Mouse (Mus musculus) kidney, postnatal 10 days (tissue): Measurements from ENCODE around the gene Tlk1.

ENCODE experiments used
- DNase-seq: peaks from one replicate; pipeline ENCODE4 v3.0.0; 2021; ENCODE audit warnings: mixed read lengths

Gene Tlk1

DNA sequence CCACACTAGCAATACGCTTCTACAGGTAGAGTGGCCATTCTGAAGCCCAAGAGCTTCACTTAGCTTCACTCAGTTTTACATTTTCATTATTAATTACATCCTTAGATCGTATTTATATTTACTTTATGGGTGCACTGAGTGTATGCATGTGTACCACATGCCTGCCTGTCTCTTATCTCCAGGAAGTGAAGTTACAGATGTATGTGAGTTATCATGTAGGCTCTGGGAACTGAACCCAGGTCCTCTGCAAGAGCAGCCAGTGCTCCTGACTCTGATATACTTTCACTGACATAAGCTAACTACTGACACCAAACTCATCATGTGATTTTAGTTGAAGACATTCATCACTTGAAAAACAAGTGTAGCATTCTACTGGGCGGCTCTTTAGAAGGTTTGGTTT is 36.2 kb downstream of the Tlk1 start:
- DNase-seq = no peak

DNA sequence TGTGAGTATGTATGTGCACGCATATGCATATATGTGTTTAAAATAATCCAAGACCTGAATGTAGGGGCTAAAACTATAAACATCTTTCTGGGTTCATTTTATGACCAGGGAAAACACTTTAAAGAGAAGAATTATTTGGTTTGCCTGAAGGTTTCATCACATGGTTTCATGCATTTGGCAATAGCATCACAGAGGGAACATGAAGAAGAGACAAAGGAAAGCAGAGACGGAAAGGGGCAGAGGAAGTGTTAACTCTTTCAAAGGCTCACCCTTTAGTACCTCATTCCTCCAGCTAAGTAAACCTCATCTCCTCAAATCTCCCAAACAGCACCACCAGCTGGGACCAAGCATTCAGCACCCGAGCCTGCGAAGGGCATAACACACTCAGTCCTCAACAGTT is 41.1 kb downstream of the Tlk1 start:
- no peak for DNase-seq

- DNase-seq = no peak
Observed at GRCm38 (mm10) chr2:70783504-70783903, 42.0 kb downstream of the Tlk1 start.

GRCm38 (mm10) chr2:70779634-70780033 is 45.9 kb downstream of the Tlk1 start:
- DNase-seq = peak; percentile 21

- DNase-seq = no peak
Observed at GRCm38 (mm10) chr2:70776744-70777143, 48.8 kb downstream of the Tlk1 start.

- DNase-seq = no peak
Observed at GRCm38 (mm10) chr2:70764734-70765133, 60.8 kb downstream of the Tlk1 start.

DNA sequence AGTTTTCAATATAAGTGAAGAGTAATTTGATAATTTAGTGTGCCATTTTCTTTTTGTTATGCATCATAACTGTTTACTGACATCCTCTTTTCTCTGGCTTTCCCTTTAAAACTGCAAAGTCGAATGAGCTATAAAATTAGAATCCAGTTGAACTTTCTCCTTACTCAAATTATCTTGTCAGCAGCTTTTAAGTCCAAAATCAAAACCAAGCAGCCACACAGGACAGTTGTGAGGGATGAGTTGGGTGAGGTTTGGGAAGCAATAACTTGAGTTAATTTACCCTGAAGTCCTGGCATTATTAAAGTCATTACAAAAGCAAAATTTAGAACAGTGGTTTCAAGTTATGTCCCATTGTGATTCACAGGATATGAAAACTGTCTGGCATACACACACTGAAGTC is 62.8 kb downstream of the Tlk1 start:
- no peak for DNase-seq

DNA sequence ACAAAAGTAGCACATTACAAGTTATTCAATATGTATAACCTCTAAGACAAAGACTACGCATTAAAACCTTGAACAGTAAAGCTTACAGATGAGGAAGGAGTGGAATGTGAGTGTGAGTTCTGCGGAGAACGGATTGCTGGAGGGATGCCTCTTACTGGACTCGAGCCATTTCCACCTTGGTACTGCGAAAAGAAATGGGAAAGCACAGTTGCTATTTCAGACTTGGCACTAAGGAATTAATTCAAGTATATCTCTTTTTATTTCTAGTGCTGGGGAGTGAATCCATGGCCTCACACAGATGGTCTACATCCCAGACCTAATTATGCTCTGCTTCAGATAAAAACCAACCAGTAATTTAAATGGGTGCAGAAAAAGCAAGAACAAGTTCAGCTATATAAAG is 73.4 kb downstream of the Tlk1 start:
- DNase-seq = no peak

DNA sequence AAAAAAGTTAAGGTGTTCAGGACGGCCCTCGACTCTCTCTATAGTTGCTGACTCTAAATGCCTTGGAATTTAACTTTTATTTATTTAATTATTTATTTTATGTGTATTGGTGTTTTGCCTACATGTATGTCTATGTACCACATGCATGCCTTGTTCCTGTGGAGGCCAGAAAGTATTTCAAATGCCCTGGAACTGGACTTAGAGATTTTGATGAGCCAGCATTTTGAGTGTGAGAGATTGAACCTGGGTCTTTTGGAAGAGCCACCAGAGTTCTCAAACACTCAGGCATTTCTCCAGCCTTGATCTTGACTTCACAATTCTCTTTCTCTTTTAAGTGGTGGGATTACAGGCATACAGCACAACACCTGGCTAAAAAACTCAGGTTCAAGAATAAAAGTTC is 73.9 kb downstream of the Tlk1 start:
- DNase-seq = no peak

- no peak for DNase-seq
Observed at GRCm38 (mm10) chr2:70742588-70742987, 82.9 kb downstream of the Tlk1 start.

DNA sequence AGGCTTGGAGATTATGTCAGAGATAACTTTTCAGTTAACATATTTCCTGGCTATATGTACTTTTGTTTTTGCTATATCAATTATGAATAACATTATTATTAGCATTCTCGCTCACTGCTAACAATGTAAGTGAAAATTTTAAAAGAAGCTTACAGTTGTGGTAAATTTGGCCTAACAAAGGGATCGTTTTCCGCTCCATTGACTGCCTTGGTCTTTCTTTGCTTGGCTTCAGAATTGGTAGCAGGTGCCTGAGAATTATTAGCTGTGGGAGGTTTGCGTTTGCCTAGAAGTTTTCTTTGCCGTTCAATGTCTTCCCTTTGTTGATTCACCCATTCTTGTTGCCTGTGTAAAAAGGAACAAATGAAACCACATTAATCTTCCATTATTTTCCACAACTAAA is 83.6 kb downstream of the Tlk1 start:
- no peak for DNase-seq

DNA sequence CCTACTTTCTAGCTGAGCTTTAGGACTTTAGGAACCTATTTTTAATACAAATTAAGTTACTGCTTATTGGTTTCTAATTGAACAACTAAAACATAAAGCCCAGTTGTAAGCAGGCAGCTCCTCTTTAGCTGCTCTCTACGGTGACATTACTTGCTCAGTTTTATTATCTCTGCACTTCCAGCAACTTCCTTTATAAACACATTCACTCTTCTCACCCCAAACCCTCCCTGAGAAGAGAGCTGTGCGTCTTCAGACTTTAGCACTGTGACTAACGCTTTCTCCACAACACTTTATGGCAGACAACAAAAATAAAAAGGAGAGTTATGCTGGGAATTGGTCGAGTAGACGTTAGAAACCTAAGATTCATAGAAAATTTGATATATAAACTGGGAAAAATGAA is 89.5 kb downstream of the Tlk1 start:
- DNase-seq = no peak

DNA sequence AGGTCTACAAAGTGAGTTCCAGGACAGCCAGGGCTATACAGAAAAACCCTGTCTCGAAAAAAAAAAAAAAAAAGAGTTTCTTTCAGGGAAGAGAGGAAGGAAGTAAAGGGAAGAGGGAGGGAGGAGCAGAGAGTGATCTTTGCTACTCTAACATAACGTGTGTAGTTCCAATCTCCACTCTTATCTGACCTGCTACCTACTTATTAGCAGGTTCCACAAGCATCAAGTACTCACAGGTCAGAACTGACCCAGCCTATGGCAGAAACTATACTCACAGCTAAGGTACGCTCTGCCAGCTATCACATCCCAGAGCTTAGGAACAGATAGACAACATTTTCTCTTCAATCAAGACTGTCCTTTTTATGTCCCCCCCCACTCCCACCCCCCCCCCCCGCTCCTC is 90.0 kb downstream of the Tlk1 start:
- DNase-seq = no peak

GRCm38 (mm10) chr2:70727089-70727488 is 98.4 kb downstream of the Tlk1 start:
- no peak for DNase-seq

DNA sequence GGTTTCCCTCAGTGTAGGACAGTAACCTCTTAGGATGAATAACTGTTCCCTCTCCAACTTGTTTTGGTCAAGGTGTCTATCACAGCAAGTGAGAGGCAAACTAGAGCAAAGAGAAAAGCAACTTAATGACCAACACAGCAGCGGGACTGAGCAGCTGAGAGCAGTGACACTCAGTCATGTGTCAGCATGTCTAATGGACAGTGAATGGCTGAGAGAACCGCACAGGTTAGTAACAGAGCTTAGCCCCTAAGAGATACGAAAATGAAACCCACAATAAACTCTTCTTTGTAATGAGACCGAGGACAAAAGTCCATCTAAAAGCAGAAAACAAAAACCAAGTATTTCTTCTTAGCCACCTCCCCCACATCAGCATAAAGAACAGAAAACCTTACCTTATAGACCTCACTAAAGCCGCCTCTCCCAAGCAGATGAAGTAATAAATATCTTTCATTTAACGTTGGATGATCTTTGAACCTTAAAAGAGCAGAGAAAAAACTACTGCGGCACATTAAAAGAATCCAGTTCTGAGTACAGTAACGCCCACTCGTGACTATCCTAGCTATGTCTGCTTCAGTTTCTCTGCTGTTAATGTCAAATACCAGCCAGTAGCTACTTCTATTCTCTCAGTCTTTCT is 101.8 kb downstream of the Tlk1 start:
- DNase-seq = no peak

GRCm38 (mm10) chr2:70710878-70711277 is 114.7 kb downstream of the Tlk1 start:
- DNase-seq = no peak

GRCm38 (mm10) chr2:70710236-70710635 is 115.3 kb downstream of the Tlk1 start:
- DNase-seq = no peak

GRCm38 (mm10) chr2:70708986-70709730 is 116.4 kb downstream of the Tlk1 start:
- no peak for DNase-seq

DNA sequence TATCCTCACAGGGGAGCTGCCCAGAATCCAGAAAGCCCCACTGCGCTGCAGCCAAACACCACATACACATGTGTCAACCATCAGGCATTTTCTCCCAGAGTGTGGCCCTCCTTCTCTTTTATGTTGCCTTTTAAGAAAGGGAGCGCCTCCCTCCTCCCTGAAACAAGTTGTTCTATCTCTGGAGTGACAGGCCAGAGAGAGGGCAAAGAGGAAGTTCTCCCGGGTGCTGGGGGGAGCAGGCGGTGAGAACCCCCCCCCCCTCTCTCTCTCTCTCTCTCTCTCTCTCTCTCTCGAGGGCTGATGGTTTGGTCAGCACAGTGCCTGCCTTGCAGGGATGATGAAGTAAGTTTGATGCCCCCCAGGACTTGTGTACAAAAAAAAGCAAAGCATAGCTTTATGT is 123.1 kb downstream of the Tlk1 start:
- no peak for DNase-seq

- DNase-seq = no peak
Observed at GRCm38 (mm10) chr2:70701571-70701970, 124.0 kb downstream of the Tlk1 start.

DNA sequence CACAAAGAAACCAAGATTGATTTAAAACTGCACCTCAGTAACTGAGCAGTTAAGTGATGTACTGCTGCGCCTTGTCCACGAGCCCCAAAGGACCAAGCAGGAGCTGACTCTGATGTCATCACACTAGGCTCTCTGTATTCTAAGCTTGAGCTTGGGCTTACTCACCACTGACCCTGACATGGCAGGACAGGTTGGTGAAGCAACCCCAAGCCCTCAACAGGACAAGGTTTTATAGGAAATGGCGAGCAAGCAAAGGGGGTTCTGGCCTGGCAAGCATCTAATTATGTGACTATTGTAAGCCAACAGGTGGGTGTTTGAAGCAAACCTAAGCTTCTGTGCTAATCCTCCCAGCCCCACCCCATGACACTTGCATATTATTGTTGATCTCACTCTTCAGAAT is 124.7 kb downstream of the Tlk1 start:
- no peak for DNase-seq

DNA sequence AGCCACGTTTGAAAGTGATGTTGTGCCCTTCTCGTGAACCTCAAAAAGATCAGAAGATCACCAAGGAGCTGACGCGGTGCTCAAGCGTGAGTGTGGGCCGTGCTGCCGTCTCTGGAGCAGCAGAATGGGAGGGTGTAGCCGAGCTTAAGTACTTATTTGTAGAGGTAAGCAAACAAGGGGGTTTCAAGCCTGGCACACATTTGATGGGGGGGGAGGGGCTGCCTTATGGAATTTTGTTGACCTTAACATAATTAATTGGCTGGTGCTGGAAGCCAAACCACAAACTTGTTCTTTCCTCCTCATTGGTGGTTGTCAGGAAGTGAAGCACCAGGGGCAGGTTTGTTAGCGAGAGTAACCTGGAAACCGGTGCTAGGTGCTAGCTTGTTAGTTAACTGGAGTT is 129.8 kb downstream of the Tlk1 start:
- no peak for DNase-seq

- peak; percentile 49 for DNase-seq
Observed at GRCm38 (mm10) chr2:70690195-70690594, 135.3 kb downstream of the Tlk1 start.

DNA sequence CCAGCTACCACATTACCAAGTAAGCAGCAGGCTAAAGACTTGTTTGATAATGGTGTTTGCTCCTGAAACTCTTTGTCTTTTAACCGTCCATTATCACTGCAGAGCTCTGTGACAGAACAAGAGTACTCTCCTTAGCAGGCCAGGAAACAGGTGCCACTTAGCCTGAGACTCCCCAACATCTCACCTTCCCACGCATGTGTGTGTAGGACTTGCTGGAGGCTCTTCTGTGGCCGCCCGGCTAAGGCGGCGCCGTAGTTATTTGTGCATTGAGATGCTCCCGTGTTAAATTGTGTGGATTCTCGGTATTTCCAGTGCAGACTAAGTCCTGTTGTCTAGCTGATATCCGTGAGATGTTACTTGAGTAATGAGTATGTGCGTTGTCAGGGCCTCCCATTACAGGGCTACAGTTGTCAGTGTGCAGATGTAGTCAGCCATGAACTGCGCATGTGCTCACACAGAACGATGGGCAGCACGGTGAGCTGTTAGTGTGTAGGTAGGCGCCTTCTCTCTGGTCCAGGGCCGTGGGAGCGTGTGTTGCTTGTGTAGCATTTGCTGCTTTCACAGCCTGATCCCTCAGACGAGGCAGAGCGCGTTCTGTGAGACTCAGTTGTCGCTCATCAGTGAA is 137.0 kb downstream of the Tlk1 start:
- no peak for DNase-seq
